Mouse (Mus musculus) stomach, embryonic 14.5 days (tissue): Measurements from ENCODE around the gene Peli1. TPM values are rescaled to one million over a fixed set of nuclear protein-coding genes. Genes with fewer than 3 reads are reported as not detected.
"Not testable (repeated sequence)": the region's sequence is repeated elsewhere in the genome, so short reads cannot be mapped to it uniquely, and the experiment has no call there.

Experiments used
- ATAC-seq: fragments of 200-750 bp; cut with Nextera tagmentation; 2 replicates; pipeline ENCODE4 v1.8.0; 2017; ENCODE audit warnings: low read depth, moderate TSS enrichment; ENCODE audit not compliant: insufficient number of reproducible peaks, insufficient read depth, low FRiP score
- H3K27ac ChIP-seq: fragments of 300-500 bp; sonication (generic); 2 replicates; pipeline ENCODE4 v1.5.1; 2014; ENCODE audit warnings: mild to moderate bottlenecking, low read length, moderate library complexity, mixed read lengths
- H3K27me3 ChIP-seq: fragments of 300-500 bp; sonication (generic); 2 replicates; pipeline ENCODE4 v1.6.1; 2014; ENCODE audit warnings: low read length, control low read depth, mixed read lengths; ENCODE audit not compliant: control insufficient read depth, insufficient read depth
- H3K36me3 ChIP-seq: fragments of 300-500 bp; sonication (generic); 2 replicates; pipeline ENCODE4 v1.6.1; 2014; ENCODE audit warnings: mild to moderate bottlenecking, control low read depth, low read length, moderate library complexity, mixed read lengths; ENCODE audit not compliant: control insufficient read depth, insufficient read depth
- H3K4me1 ChIP-seq: fragments of 300-500 bp; sonication (generic); 2 replicates; pipeline ENCODE4 v1.6.1; 2014; ENCODE audit warnings: low read length, control low read depth, mixed read lengths; ENCODE audit not compliant: control insufficient read depth, insufficient read depth
- H3K4me2 ChIP-seq: fragments of 300-500 bp; sonication (generic); replicated peaks from 2 replicates; pipeline ENCODE4 v1.6.1; 2014; ENCODE audit warnings: low read depth, low read length, control low read depth
- H3K4me3 ChIP-seq: fragments of 300-500 bp; sonication (generic); 2 replicates; pipeline ENCODE4 v1.5.1; 2014; ENCODE audit warnings: low read depth, low read length, control low read depth
- H3K9ac ChIP-seq: fragments of 300-500 bp; sonication (generic); replicated peaks from 2 replicates; pipeline ENCODE4 v1.6.1; 2014; ENCODE audit warnings: low read depth, mild to moderate bottlenecking, control low read depth, low read length, moderate library complexity, mixed read lengths
- H3K9me3 ChIP-seq: fragments of 300-500 bp; sonication (generic); 2 replicates; pipeline ENCODE4 v1.6.1; 2016; ENCODE audit warnings: low read depth, low read length, control low read depth; ENCODE audit not compliant: control insufficient read depth
- WGBS: fragments of 180-500 bp; shearing (Covaris S2); extraction: QIAGEN DNeasy Blood & Tissue Kit; methylation state at CpG from one replicate; pipeline ENCODE4 v1.1.7; 2014; 5-methylcytosine and 5-hydroxymethylcytosine counted together
- polyA plus RNA-seq: library from polyadenylated mRNA; unstranded; fragments of >200 nt; fragmentation: Nextera tagmentation; extraction: Ambion mirVana; gene quantifications from 2 replicates; pipeline ENCODE4 v1.2.1, GENCODE M21; 2014

Gene Peli1
- polyA plus RNA-seq, 1 experiment from 2014 or later, result 38.8 TPM

DNA sequence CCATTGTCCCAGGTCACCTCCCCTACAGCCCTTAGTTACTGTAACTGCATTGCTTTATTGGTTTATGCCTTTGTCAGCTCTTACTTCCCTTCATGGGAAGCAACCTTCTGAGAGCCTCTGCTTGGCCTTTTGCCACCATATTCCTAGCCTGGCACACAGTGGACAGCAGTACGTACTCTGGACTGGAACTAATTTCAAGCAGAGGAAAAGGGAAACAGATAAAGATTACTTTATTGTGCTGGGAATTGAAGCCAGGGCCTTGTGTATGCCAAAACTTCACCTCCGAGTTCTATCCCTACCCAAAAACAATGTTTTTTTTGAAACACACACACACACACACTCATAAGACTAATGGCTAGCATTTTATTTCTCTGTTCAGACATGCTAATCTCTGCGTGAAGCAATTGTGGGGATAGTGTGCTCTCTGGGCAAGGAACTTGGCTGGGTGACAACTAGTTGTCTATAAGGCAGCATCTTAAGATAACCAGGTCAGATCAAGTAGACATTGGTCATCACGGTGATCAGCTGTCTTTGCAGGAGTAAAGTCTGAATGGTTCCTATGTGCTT, 74.0 kb downstream of the Peli1 start:
- no peak overlapping the region for H3K4me2 ChIP-seq
- no peaks in the 10 kb centered on the region for H3K27me3 ChIP-seq
- H3K4me3 ChIP-seq, result no peak overlapping the region
- ATAC-seq, result no peak
- H3K36me3 ChIP-seq, result no peaks in the 10 kb centered on the region
- peaks cover 4% of the 10 kb centered on the region; the same call in 1 of the 2 replicates for H3K4me1 ChIP-seq
- H3K9ac ChIP-seq, result no peak overlapping the region
- H3K9me3 ChIP-seq, result peaks cover 3% of the 10 kb centered on the region; the same call in 1 of the 2 replicates
- no peak overlapping the region for H3K27ac ChIP-seq
- WGBS, result 73% methylated on average over 4 of the region's 4 CpGs

DNA sequence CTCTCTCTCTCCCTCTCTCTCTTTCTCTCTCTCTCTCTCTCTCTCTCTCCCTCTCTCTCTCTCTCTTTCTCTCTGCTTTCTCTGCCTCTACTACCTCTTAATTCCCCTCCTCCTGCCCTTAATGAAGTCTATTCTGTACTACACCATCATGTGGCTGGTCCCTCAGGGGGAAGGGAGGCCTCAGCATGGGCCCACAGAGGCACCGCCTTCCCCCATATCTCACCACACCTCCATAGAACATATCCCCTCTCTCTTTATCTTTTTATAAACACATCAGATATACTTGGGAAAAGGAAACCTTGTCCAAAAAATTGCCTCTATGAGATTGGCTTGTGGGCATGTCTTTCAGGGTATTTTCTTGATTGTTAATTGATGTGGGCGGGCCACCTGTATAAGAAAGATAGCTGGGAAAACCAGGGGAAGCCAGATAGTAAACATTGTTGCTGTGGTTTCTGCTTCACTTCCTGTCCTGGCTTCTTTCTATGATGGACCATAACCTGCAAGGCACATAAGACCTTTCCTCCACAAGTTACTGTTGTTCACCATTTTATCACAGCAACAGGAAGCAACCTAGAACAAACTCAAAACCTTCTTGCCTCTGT, 75.5 kb downstream of the Peli1 start:
- Histone ChIP-seq H3K36me3 (no peaks in the 10 kb centered on the region), H3K9me3 (peaks cover 3% of the 10 kb centered on the region; the same call in 1 of the 2 replicates), H3K4me3 (no peak overlapping the region), H3K4me2 (no peak overlapping the region), H3K9ac (no peak overlapping the region), H3K4me1 (peaks cover 4% of the 10 kb centered on the region; the same call in 1 of the 2 replicates), H3K27me3 (no peaks in the 10 kb centered on the region), H3K27ac (no peak overlapping the region)
- WGBS, result 84% methylated on average over 2 of the region's 2 CpGs
- no peak for ATAC-seq

- Histone ChIP-seq H3K4me3 (no peak overlapping the region), H3K27me3 (no peaks in the 10 kb centered on the region), H3K9me3 (peaks cover 3% of the 10 kb centered on the region; the same call in 1 of the 2 replicates), H3K9ac (no peak overlapping the region), H3K36me3 (no peaks in the 10 kb centered on the region), H3K27ac (no peak overlapping the region), H3K4me2 (no peak overlapping the region), H3K4me1 (no peaks in the 10 kb centered on the region)
- WGBS, result 65% methylated on average over 6 of the region's 6 CpGs
- no peak for ATAC-seq
These were observed 77.9 kb downstream of the Peli1 start for GRCm38 (mm10) chr11:21168828-21169607.

DNA sequence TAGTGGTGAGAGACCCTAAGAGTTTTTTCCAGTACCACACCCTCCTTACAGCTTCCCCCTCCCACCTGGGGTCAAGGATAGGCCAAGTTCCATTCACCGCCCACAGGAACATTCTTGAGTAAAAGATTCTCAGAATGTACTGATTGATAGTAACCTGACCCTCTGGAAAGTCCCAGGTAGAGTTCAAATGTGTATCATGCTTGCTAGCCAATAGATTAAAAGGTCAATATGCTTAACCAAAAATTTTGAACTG, 78.4 kb downstream of the Peli1 start:
- not testable (repeated sequence) for H3K4me1 ChIP-seq, H3K4me3 ChIP-seq, H3K36me3 ChIP-seq, H3K27me3 ChIP-seq, H3K9ac ChIP-seq, H3K27ac ChIP-seq, ATAC-seq, H3K4me2 ChIP-seq, H3K9me3 ChIP-seq
- 63% methylated on average over 1 of the region's 1 CpGs for WGBS

DNA sequence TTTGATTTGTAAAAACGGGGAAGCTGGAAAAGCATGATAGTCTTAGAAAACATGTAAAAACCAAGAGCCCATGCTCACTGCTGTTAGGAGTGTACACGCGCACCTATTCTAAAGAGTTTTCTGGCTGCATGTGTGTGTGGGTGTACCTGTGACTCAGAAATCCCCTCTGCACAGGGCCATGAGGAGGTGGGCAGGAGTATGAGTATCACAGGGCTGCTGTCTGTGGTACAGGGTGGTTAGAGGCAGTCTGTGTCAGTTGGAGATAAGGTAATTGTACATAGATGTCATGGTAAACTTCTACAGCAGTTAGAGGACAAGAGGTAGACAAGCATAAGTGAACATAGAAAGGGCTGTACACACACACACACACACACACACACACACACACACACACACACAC, 81.2 kb downstream of the Peli1 start:
- ATAC-seq, result no peak
- no peaks in the 10 kb centered on the region for H3K36me3 ChIP-seq
- H3K27ac ChIP-seq, result no peak overlapping the region
- no peak overlapping the region for H3K9ac ChIP-seq
- WGBS, result 98% methylated on average over 3 of the region's 3 CpGs
- no peak overlapping the region for H3K4me2 ChIP-seq
- no peaks in the 10 kb centered on the region for H3K4me1 ChIP-seq
- H3K4me3 ChIP-seq, result no peak overlapping the region
- H3K9me3 ChIP-seq, result peaks cover 3% of the 10 kb centered on the region; the same call in 1 of the 2 replicates
- H3K27me3 ChIP-seq, result no peaks in the 10 kb centered on the region

DNA sequence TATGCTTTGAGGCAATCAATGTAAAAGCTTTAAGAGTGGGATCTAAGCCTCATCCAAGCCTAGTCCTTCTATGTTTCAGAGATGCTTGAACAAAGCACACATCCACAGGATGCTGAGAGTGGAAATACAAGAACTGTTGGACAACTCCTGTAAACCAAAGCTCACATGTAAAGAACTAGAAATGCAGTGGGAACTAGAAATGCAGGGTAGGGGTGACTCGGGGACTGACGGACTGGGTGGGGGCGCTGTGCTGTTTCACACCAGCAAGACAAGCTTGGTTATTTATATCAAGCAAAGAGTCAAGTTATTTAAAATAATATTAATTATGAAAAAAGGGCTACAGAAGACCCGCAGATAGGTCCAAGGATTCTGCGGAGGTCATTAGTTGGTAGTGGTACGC, 82.8 kb downstream of the Peli1 start:
- Histone ChIP-seq H3K4me1 (no peaks in the 10 kb centered on the region), H3K27me3 (no peaks in the 10 kb centered on the region), H3K4me3 (no peak overlapping the region), H3K9ac (no peak overlapping the region), H3K27ac (no peak overlapping the region), H3K4me2 (no peak overlapping the region), H3K36me3 (no peaks in the 10 kb centered on the region), H3K9me3 (peaks cover 3% of the 10 kb centered on the region; the same call in 1 of the 2 replicates)
- 93% methylated on average over 6 of the region's 6 CpGs for WGBS
- no peak for ATAC-seq

DNA sequence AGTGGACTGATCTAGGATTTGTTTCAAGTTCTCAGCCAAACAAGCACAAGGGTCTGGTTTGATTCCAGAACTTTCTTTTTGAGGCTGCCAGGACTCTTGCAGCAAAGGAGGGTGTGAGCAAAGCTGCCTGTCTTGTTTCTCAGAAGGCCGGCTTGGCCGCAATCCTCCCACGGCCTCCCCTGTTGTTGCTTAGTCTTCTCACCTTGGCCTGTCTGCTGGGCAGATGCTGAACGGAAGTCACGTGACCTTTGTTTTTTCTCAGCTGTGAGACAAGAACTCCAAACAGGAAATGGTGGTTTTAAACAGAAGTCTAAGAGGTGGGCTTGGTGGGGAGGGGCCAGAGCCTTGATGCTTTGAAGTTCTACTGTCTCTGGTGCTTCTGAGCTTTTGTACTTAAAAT, 83.3 kb downstream of the Peli1 start:
- no peak overlapping the region for H3K4me2 ChIP-seq
- no peak overlapping the region for H3K4me3 ChIP-seq
- H3K9me3 ChIP-seq, result peaks cover 3% of the 10 kb centered on the region; the same call in 1 of the 2 replicates
- H3K36me3 ChIP-seq, result no peaks in the 10 kb centered on the region
- H3K27ac ChIP-seq, result no peak overlapping the region
- H3K27me3 ChIP-seq, result no peaks in the 10 kb centered on the region
- 31% methylated on average over 5 of the region's 5 CpGs for WGBS
- H3K9ac ChIP-seq, result no peak overlapping the region
- H3K4me1 ChIP-seq, result no peaks in the 10 kb centered on the region
- ATAC-seq, result no peak

DNA sequence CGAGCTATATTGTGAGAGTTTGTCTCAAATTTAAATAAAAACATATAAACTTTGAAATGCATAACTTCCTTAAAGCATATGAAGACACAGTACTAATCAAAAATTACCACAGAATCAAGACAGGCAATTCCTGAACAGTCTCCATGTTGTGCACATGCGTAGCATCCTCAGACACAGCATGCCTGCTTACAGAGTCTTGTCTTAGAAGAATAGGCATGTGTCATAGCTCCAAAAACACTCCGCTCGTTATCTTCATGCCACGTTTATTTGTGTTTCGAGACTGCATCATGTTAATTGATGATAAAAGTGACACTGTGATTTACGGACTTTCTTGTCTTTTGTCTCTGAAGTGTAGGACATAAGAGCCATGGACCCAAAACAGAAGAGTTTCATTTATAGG, 84.0 kb downstream of the Peli1 start:
- Histone ChIP-seq H3K4me2 (no peak overlapping the region), H3K9me3 (peaks cover under 1% of the 10 kb centered on the region; the same call in 1 of the 2 replicates), H3K9ac (no peak overlapping the region), H3K27me3 (no peaks in the 10 kb centered on the region), H3K4me3 (no peak overlapping the region), H3K4me1 (no peaks in the 10 kb centered on the region), H3K27ac (no peak overlapping the region), H3K36me3 (no peaks in the 10 kb centered on the region)
- ATAC-seq, result no peak
- WGBS, result 67% methylated on average over 7 of the region's 7 CpGs
